Mouse (Mus musculus): ENCODE data around the gene Ankrd60. TPM values are rescaled to one million over a fixed set of nuclear protein-coding genes. Genes with fewer than 3 reads are reported as not detected.

The Ankrd60 gene
- not detected for total RNA-seq (2023)

DNA sequence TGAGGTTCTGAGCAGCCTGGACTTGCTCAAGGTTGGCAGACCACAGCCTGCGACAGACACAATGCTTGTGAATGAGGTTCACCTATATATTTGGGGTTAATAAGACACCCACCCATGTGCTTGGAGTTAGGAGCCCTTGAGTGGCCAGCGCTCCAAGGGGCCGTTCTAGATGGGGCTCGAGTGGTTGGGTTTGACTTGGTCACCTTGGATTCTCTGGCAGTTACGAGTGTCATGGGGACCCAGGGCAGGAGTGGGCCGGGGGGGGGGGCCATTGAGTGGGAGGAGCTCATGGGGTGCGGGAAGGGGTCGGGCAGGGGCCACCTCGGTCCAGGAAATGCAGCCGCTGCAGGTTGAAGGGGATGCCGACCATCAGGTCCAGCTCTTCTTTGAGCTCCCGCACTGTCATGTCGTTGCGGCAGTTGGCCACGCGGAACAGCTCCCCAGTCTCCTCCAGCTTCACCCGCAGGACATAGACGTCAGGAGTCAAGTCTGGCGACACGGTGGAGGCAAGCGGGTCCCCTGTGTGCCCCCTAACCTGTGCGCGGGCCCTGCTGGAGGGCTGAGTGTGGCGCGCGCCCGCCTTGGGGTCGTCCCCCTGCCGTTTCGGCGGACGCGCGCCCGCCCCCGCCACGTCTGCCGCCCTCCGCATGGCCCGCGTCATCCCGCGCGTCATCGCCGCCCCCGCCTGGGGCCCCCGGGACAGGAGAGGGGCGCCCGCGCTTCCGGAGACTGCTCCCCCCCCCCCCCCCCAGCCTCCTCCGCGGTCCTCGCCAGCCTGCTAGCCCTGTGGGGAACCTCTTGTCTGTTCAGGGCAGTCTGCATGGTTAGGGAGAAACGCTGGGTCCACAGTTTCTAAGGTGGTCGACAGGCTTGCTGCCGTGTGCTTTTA, at the start of gene Ankrd60:
Ankrd60 (minus strand) TSS at position 697 of the 889 bp plus-strand sequence.

DNA sequence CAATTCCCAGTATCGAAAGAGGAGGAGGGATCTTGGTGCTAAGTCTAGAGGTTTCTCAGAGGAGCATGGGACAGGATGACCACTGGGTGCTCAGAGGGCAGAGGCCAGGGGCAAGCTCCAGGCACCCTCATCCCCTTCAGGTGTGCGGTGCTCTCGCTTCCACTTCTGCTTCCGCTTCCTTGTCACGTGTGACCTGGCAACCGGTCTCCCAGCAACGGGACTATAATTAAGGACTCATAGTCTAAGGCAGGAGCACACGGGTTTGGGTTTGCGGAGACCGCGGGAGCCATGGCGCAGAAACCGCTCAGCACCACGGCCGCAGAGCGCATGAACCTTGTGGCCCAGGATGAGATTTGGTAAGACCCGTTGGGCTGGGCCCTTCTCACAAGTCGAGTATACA, 55.8 kb downstream of the Ankrd60 start, which contains the start of gene 1700021F07Rik:
1700021F07Rik (plus strand) TSS at position 211 of the 400 bp plus-strand sequence.

Other genes with a start within 250 kb of the Ankrd60 start
- gene 1700021F07Rik, start 55.8 kb downstream of the Ankrd60 start, total RNA-seq (2023) = not detected
- gene Rab22a, start 81.4 kb upstream of the Ankrd60 start, total RNA-seq (2023) = 10 to 100 TPM; 17.4 to 25.2 TPM
- gene 1700010B08Rik, start 141.1 kb upstream of the Ankrd60 start, total RNA-seq (2023) = not detected
- gene Vapb, start 159.1 kb upstream of the Ankrd60 start, total RNA-seq (2023) = 10 to 100 TPM; 34.1 to 35.0 TPM

Data from B cell, adult 67 days (primary cell).